Mouse (Mus musculus) lung, embryonic 14.5 days (tissue): ENCODE data around the gene Nkx6-2. TPM values are rescaled to one million over a fixed set of nuclear protein-coding genes. Genes with fewer than 3 reads are reported as not detected.

Source experiments
- ATAC-seq: fragments of 200-750 bp; cut with Nextera tagmentation; 2 replicates; pipeline ENCODE4 v1.8.0; 2017; ENCODE audit warnings: mild to moderate bottlenecking, moderate TSS enrichment, moderate library complexity; ENCODE audit not compliant: insufficient read depth
- DNase-seq: peaks from one replicate; pipeline ENCODE4 v3.0.0-alpha.2; 2015
- H3K27ac ChIP-seq: fragments of 300-500 bp; sonication (generic); 2 replicates; pipeline ENCODE4 v1.5.1; 2014; ENCODE audit warnings: low read depth, mild to moderate bottlenecking, moderate library complexity
- H3K27me3 ChIP-seq: fragments of 300-500 bp; sonication (generic); 2 replicates; pipeline ENCODE4 v1.6.1; 2014; ENCODE audit warnings: low read length, control low read depth; ENCODE audit not compliant: insufficient read depth
- H3K36me3 ChIP-seq: fragments of 300-500 bp; sonication (generic); 2 replicates; pipeline ENCODE4 v1.6.1; 2014; ENCODE audit warnings: control low read depth; ENCODE audit not compliant: insufficient read depth
- H3K4me1 ChIP-seq: fragments of 300-500 bp; sonication (generic); 2 replicates; pipeline ENCODE4 v1.6.1; 2014; ENCODE audit warnings: antibody characterized with exemption, control low read depth; ENCODE audit not compliant: insufficient read depth
- H3K4me2 ChIP-seq: fragments of 300-500 bp; sonication (generic); 2 replicates; pipeline ENCODE4 v1.6.1; 2014; ENCODE audit warnings: mild to moderate bottlenecking
- H3K4me3 ChIP-seq: fragments of 300-500 bp; sonication (generic); 2 replicates; pipeline ENCODE4 v1.5.1; 2014; ENCODE audit warnings: low read depth, low read length
- H3K9ac ChIP-seq: fragments of 300-500 bp; sonication (generic); 2 replicates; pipeline ENCODE4 v1.6.1; 2014
- H3K9me3 ChIP-seq: fragments of 300-500 bp; sonication (generic); 2 replicates; pipeline ENCODE4 v1.6.1; 2016; ENCODE audit warnings: low read depth, low read length, control low read depth
- CTCF ChIP-seq: IDR thresholded peaks from 2 replicates; pipeline ENCODE4 v1.5.1; 2016; ENCODE audit warnings: antibody characterized with exemption, low read depth
- WGBS: fragments of 180-500 bp; shearing (Covaris S2); extraction: QIAGEN DNeasy Blood & Tissue Kit; methylation state at CpG from one replicate; pipeline ENCODE4 v1.1.7; 2014; 5-methylcytosine and 5-hydroxymethylcytosine counted together
- polyA plus RNA-seq: library from polyadenylated mRNA; unstranded; fragments of >200 nt; fragmentation: Nextera tagmentation; extraction: Ambion mirVana; gene quantifications from 2 replicates; pipeline ENCODE4 v1.2.1, GENCODE M21; 2014

Nkx6-2 gene
- polyA plus RNA-seq, 1 experiment from 2014 or later = not detected

- TF ChIP-seq CTCF = no peak
- no peak overlapping the region for H3K27ac ChIP-seq
- H3K36me3 ChIP-seq = peaks cover 22% of the 10 kb centered on the region
- H3K9me3 ChIP-seq = no peaks in the 10 kb centered on the region
- H3K4me3 ChIP-seq = peak overlapping the region; percentile 39
- under 1% methylated on average over 81 of the region's 82 CpGs for WGBS
- H3K9ac ChIP-seq = peak overlapping the region; percentile 6; the same call in 1 of the 2 replicates
- peaks cover 6% of the 10 kb centered on the region; the same call in 1 of the 2 replicates for H3K4me1 ChIP-seq
- H3K27me3 ChIP-seq = peaks cover 83% of the 10 kb centered on the region
- DNase-seq (peak; percentile 45), ATAC-seq (no peak; the same call in 1 of the 2 replicates)
- H3K4me2 ChIP-seq = peak overlapping the region; percentile 61
These were observed 611 bp downstream of the Nkx6-2 start for GRCm38 (mm10) chr7:139581801-139582571.

- Histone ChIP-seq H3K27me3 (peaks cover 74% of the 10 kb centered on the region), H3K9ac (no peak overlapping the region), H3K4me3 (peak overlapping the region; percentile 39), H3K36me3 (peaks cover 23% of the 10 kb centered on the region), H3K9me3 (no peaks in the 10 kb centered on the region), H3K27ac (no peak overlapping the region), H3K4me2 (peak overlapping the region; percentile 61), H3K4me1 (peaks cover 6% of the 10 kb centered on the region; the same call in 1 of the 2 replicates)
- 2% methylated on average over 78 of the region's 78 CpGs for WGBS
- ATAC-seq = no peak
- DNase-seq = peak; percentile 36
- no peak for TF ChIP-seq CTCF
These were observed 1.5 kb downstream of the Nkx6-2 start for GRCm38 (mm10) chr7:139580851-139581775.

- DNase-seq (no peak), ATAC-seq (no peak)
- Histone ChIP-seq H3K4me1 (peaks cover 6% of the 10 kb centered on the region; the same call in 1 of the 2 replicates), H3K4me2 (no peak overlapping the region), H3K9ac (no peak overlapping the region), H3K27ac (no peak overlapping the region), H3K36me3 (peaks cover 36% of the 10 kb centered on the region), H3K4me3 (no peak overlapping the region), H3K27me3 (peaks cover 57% of the 10 kb centered on the region), H3K9me3 (no peaks in the 10 kb centered on the region)
- 78% methylated on average over 21 of the region's 21 CpGs for WGBS
- no peak for TF ChIP-seq CTCF
These were observed 3.2 kb downstream of the Nkx6-2 start for GRCm38 (mm10) chr7:139579261-139579905.

- DNase-seq = no peak
- Histone ChIP-seq H3K4me3 (no peak overlapping the region), H3K27me3 (peaks cover 25% of the 10 kb centered on the region), H3K4me1 (no peaks in the 10 kb centered on the region), H3K9me3 (no peaks in the 10 kb centered on the region), H3K4me2 (no peak overlapping the region), H3K9ac (no peak overlapping the region), H3K36me3 (peaks cover 37% of the 10 kb centered on the region), H3K27ac (no peak overlapping the region)
- WGBS = 76% methylated on average over 16 of the region's 16 CpGs
- ATAC-seq = no peak
- no peak for TF ChIP-seq CTCF
These were observed 6.4 kb downstream of the Nkx6-2 start for GRCm38 (mm10) chr7:139576064-139576686.

GRCm38 (mm10) chr7:139572665-139573064 is 9.9 kb downstream of the Nkx6-2 start:
- Histone ChIP-seq H3K4me3 (no peak overlapping the region), H3K4me2 (no peak overlapping the region), H3K9ac (no peak overlapping the region), H3K4me1 (no peaks in the 10 kb centered on the region), H3K9me3 (no peaks in the 10 kb centered on the region), H3K27ac (no peak overlapping the region), H3K27me3 (no peaks in the 10 kb centered on the region), H3K36me3 (peaks cover 24% of the 10 kb centered on the region)
- DNase-seq (no peak), ATAC-seq (no peak)
- no peak for TF ChIP-seq CTCF
- WGBS = 65% methylated on average over 3 of the region's 3 CpGs

- no peak for TF ChIP-seq CTCF
- Histone ChIP-seq H3K9ac (no peak overlapping the region), H3K36me3 (peaks cover 27% of the 10 kb centered on the region), H3K27me3 (no peaks in the 10 kb centered on the region), H3K4me1 (no peaks in the 10 kb centered on the region), H3K9me3 (no peaks in the 10 kb centered on the region), H3K4me2 (no peak overlapping the region), H3K4me3 (no peak overlapping the region), H3K27ac (no peak overlapping the region)
- no peak for DNase-seq
- ATAC-seq = no peak
- 87% methylated on average over 5 of the region's 5 CpGs for WGBS
These were observed 11.8 kb downstream of the Nkx6-2 start for GRCm38 (mm10) chr7:139570788-139571187.
